Mouse (Mus musculus) CH12.LX (cell line): ENCODE data around the gene Ctsc. TPM values are rescaled to one million over a fixed set of nuclear protein-coding genes. Genes with fewer than 3 reads are reported as not detected.

Experiments
- DNase-seq: peaks from one replicate; pipeline ENCODE4 v3.0.0-alpha.2; 2013; ENCODE audit errors: extremely low read depth
- H3K27ac ChIP-seq: 2 replicates; pipeline ENCODE4 v1.5.1; 2012; ENCODE audit warnings: low read depth, mild to moderate bottlenecking, control low read depth, moderate library complexity; ENCODE audit not compliant: insufficient read depth
- H3K27me3 ChIP-seq: replicated peaks from 2 replicates; pipeline ENCODE3; 2012; ENCODE audit warnings: inconsistent platforms
- H3K36me3 ChIP-seq, 2 experiments: replicated peaks in 1 of 2; 2 replicates each; pipeline versions ENCODE3 to v1.6.1; 2012; ENCODE audit warnings: inconsistent platforms in 1 of 2, low read length in 1 of 2, mild to moderate bottlenecking in 1 of 2, mixed read lengths in 1 of 2, moderate library complexity in 1 of 2; ENCODE audit not compliant: control insufficient read depth in 1 of 2, insufficient read depth in 1 of 2
- H3K4me1 ChIP-seq, 2 experiments: 2 replicates each; pipeline ENCODE4 v1.6.1; 2012; ENCODE audit warnings: inconsistent platforms in 1 of 2, moderate library complexity in 1 of 2; ENCODE audit not compliant: insufficient read depth in 2 of 2, control insufficient read depth in 1 of 2
- H3K4me2 ChIP-seq: 2 replicates; pipeline ENCODE4 v1.6.1; 2012; ENCODE audit warnings: low read depth, mild to moderate bottlenecking, control low read depth; ENCODE audit not compliant: poor library complexity, insufficient read depth, severe bottlenecking
- H3K4me3 ChIP-seq, 3 experiments: fragments of 150-350 bp in 1 of 3; sonication (generic) in 1 of 3; replicated peaks in 1 of 3; 2 replicates each; pipeline versions ENCODE3 to v1.5.1; 2011 to 2012; ENCODE audit warnings: low read depth in 2 of 3, low read length in 2 of 3, mild to moderate bottlenecking in 2 of 3, moderate library complexity in 2 of 3, control low read depth in 1 of 3, improper control_type of control experiment in 1 of 3, inconsistent platforms in 1 of 3, mixed read lengths in 1 of 3; ENCODE audit not compliant: poor library complexity in 1 of 3
- H3K79me2 ChIP-seq: replicated peaks from 2 replicates; pipeline ENCODE4 v1.6.1; 2012; ENCODE audit warnings: mild to moderate bottlenecking, moderate library complexity; ENCODE audit not compliant: control insufficient read depth, poor library complexity, insufficient read depth, severe bottlenecking; ENCODE audit errors: extremely low read depth
- H3K9ac ChIP-seq: 2 replicates; pipeline ENCODE4 v1.6.1; 2012; ENCODE audit warnings: low read depth, mild to moderate bottlenecking, control low read depth, moderate library complexity; ENCODE audit not compliant: insufficient read depth
- H3K9me3 ChIP-seq: replicated peaks from 2 replicates; pipeline ENCODE3; 2012; ENCODE audit warnings: low read length, inconsistent platforms, mixed read lengths
- CHD1 ChIP-seq: IDR thresholded peaks from 2 replicates; pipeline ENCODE4 v1.6.1; 2012; ENCODE audit warnings: low read depth, low read length, improper control_type of control experiment, inconsistent platforms
- CHD2 ChIP-seq: IDR thresholded peaks from 2 replicates; pipeline ENCODE4 v1.6.1; 2011; ENCODE audit warnings: low read length, improper control_type of control experiment
- ELF1 ChIP-seq: IDR thresholded peaks from 2 replicates; pipeline ENCODE4 v1.6.1; 2014; ENCODE audit warnings: low read depth, mild to moderate bottlenecking, inconsistent platforms, low read length, improper control_type of control experiment
- EP300 ChIP-seq: IDR thresholded peaks from 2 replicates; pipeline ENCODE4 v1.6.1; 2011; ENCODE audit warnings: low read length, improper control_type of control experiment
- ETS1 ChIP-seq: conservative IDR thresholded peaks from 2 replicates; pipeline ENCODE4 v1.6.1; 2012; ENCODE audit warnings: low read depth, mild to moderate bottlenecking, inconsistent platforms, low read length, improper control_type of control experiment, moderate library complexity
- GABPA ChIP-seq: IDR thresholded peaks from 2 replicates; pipeline ENCODE4 v1.6.1; 2012; ENCODE audit warnings: low read depth, low read length, improper control_type of control experiment, inconsistent platforms; ENCODE audit not compliant: insufficient replicate concordance
- IRF4 ChIP-seq: IDR thresholded peaks from 2 replicates; pipeline ENCODE4 v1.6.1; 2014; ENCODE audit warnings: low read depth, mild to moderate bottlenecking, inconsistent platforms, low read length, improper control_type of control experiment
- JUN ChIP-seq: IDR thresholded peaks from 2 replicates; pipeline ENCODE4 v1.6.1; 2011; ENCODE audit warnings: low read depth, mild to moderate bottlenecking, low read length, improper control_type of control experiment, moderate library complexity; ENCODE audit not compliant: insufficient read depth
- KAT2A ChIP-seq: IDR thresholded peaks from 2 replicates; pipeline ENCODE4 v1.6.1; 2012; ENCODE audit warnings: low read length, improper control_type of control experiment, inconsistent platforms; ENCODE audit not compliant: insufficient replicate concordance
- MAZ ChIP-seq: IDR thresholded peaks from 2 replicates; pipeline ENCODE4 v1.6.1; 2012; ENCODE audit warnings: low read depth, mild to moderate bottlenecking, inconsistent platforms, low read length, improper control_type of control experiment, moderate library complexity
- MEF2A ChIP-seq: IDR thresholded peaks from 2 replicates; pipeline ENCODE4 v1.6.1; 2014; ENCODE audit warnings: low read depth, mild to moderate bottlenecking, inconsistent platforms, low read length, improper control_type of control experiment, borderline replicate concordance
- MXI1 ChIP-seq: IDR thresholded peaks from 2 replicates; pipeline ENCODE4 v1.6.1; 2011; ENCODE audit warnings: mild to moderate bottlenecking, low read depth, low read length, improper control_type of control experiment
- NELFE ChIP-seq: IDR thresholded peaks from 2 replicates; pipeline ENCODE4 v1.6.1; 2011; ENCODE audit warnings: low read depth, low read length, improper control_type of control experiment
- NRF1 ChIP-seq: IDR thresholded peaks from 2 replicates; pipeline ENCODE4 v1.6.1; 2014; ENCODE audit warnings: low read depth, mild to moderate bottlenecking, inconsistent platforms, low read length, improper control_type of control experiment, moderate library complexity
- PAX5 ChIP-seq: IDR thresholded peaks from 2 replicates; pipeline ENCODE4 v1.6.1; 2012; ENCODE audit warnings: low read length, inconsistent platforms, mixed read lengths
- RCOR1 ChIP-seq: conservative IDR thresholded peaks from 2 replicates; pipeline ENCODE4 v1.6.1; 2012; ENCODE audit warnings: low read depth, mild to moderate bottlenecking, inconsistent platforms, low read length, improper control_type of control experiment
- SIN3A ChIP-seq: IDR thresholded peaks from 2 replicates; pipeline ENCODE4 v1.6.1; 2012; ENCODE audit warnings: low read length, improper control_type of control experiment, inconsistent platforms
- TBP ChIP-seq: conservative IDR thresholded peaks from 2 replicates; pipeline ENCODE4 v1.6.1; 2011; ENCODE audit warnings: low read depth, low read length, improper control_type of control experiment
- TCF12 ChIP-seq: IDR thresholded peaks from 2 replicates; pipeline ENCODE4 v1.6.1; 2014; ENCODE audit warnings: low read depth, mild to moderate bottlenecking, inconsistent platforms, low read length, improper control_type of control experiment
- UBTF ChIP-seq: IDR thresholded peaks from 2 replicates; pipeline ENCODE4 v1.6.1; 2012; ENCODE audit warnings: low read depth, mild to moderate bottlenecking, inconsistent platforms, low read length, improper control_type of control experiment, moderate library complexity
- USF2 ChIP-seq: conservative IDR thresholded peaks from 2 replicates; pipeline ENCODE4 v1.6.1; 2011; ENCODE audit warnings: low read depth, low read length, improper control_type of control experiment
- ZC3H11A ChIP-seq: IDR thresholded peaks from 2 replicates; pipeline ENCODE4 v1.6.1; 2012; ENCODE audit warnings: low read depth, mild to moderate bottlenecking, inconsistent platforms, low read length, improper control_type of control experiment
- ZKSCAN1 ChIP-seq: IDR thresholded peaks from 2 replicates; pipeline ENCODE4 v1.6.1; 2012; ENCODE audit warnings: low read depth, inconsistent platforms, low read length, improper control_type of control experiment, borderline replicate concordance
- ZNF384 ChIP-seq: IDR thresholded peaks from 2 replicates; pipeline ENCODE4 v1.6.1; 2012; ENCODE audit warnings: low read depth, low read length, improper control_type of control experiment, inconsistent platforms
- dilution Hi-C: fragments of 300-500 bp; cut with MboI; formaldehyde crosslinking; loops from 2 replicates; pipeline ENCODE4 v1.14.3; 2020; ENCODE audit warnings: low sequenced_read_pairs; ENCODE audit not compliant: extremely low pct_unique_long_range_greater_than_20kb, extremely low pct_ligation_motif_present
- in situ Hi-C: fragments of 300-500 bp; cut with MboI; formaldehyde crosslinking; loops from 3 replicates; pipeline ENCODE4 v1.14.3; 2019; ENCODE audit warnings: low sequenced_read_pairs, low pct_ligation_motif_present, low pct_unique_long_range_greater_than_20kb, mixed read lengths
- polyA plus RNA-seq: library from polyadenylated mRNA; unstranded; fragments of >175 nt; gene quantifications from 2 replicates; pipeline ENCODE4 v1.2.1, GENCODE M21; 2012; ENCODE audit warnings: low read depth; ENCODE audit not compliant: insufficient read length
- total RNA-seq, 2 experiments: library from RNA; depleted of rRNA; stranded (reverse); fragments of 300-350 nt in 1 of 2; fragments of >200 nt in 1 of 2; gene quantifications; 2 replicates each; pipeline ENCODE4 v1.2.3; 2012 to 2014

Gene Ctsc
- total and polyA plus RNA-seq, 3 experiments, result 84.8 to 261 (median 207) TPM

DNA sequence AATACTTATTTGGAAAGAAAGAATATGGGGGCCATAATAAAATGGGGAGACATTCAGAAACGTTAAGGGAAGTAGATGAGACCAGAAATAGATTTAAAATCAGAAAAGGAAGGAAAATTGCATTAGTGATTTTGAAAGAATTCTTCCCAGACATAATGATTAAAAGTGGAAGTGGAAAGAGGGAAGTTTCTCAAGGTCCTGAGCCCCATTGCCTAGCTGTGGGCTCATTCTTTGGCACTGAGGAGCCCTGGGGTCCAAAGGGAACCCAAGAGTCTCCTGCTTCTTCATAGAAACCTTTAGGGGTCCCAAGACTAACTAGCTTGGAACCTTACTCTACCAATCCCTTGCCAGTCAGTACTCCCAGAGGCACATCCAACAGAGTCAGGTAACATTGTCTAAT is 26.4 kb upstream of the Ctsc start:
- no peak for DNase-seq
- no peak overlapping the region for H3K4me3 ChIP-seq
- TF ChIP-seq MEF2A (no peak), NRF1 (no peak), GABPA (no peak), NELFE (no peak), ELF1 (no peak), IRF4 (no peak), UBTF (no peak), KAT2A (no peak), EP300 (no peak), TCF12 (no peak), PAX5 (no peak), ETS1 (no peak), ZC3H11A (no peak), CHD2 (no peak), CHD1 (no peak), USF2 (no peak), ZKSCAN1 (no peak), SIN3A (no peak), MXI1 (no peak), MAZ (no peak)
- no peak overlapping the region for H3K9ac ChIP-seq
- H3K4me2 ChIP-seq, result no peak overlapping the region
- H3K79me2 ChIP-seq, result no peaks in the 10 kb centered on the region
- dilution Hi-C loops, result no loop called here
- H3K27ac ChIP-seq, result no peak overlapping the region
- H3K9me3 ChIP-seq, result peaks cover 4% of the 10 kb centered on the region
- no peaks in the 10 kb centered on the region for H3K27me3 ChIP-seq
- peaks cover 0 to 35% of the 10 kb centered on the region in 2 experiments; a peak in 2 of 4 replicates for H3K4me1 ChIP-seq
- in situ Hi-C loops, result no loop called here
- H3K36me3 ChIP-seq, result no peaks in the 10 kb centered on the region

DNA sequence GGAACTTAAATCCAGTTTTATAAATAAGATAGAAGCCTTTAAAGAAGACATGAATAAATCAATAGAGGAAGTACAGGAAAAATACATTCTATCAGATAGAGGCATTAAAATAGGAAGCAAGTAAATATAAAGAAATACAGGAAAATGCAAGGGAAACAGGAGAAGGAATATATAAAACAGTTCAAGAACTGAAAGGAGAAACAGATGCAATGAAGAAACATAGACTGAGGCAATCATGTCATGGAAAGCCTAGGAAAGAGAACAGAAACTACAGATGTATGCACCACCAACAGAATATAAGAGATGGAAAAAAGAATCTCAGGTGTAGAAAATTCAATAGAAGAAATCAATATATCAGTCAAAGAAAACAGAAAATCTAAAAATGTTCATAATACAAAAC is 25.8 kb upstream of the Ctsc start:
- no peak overlapping the region for H3K4me2 ChIP-seq
- DNase-seq, result no peak
- H3K27me3 ChIP-seq, result no peaks in the 10 kb centered on the region
- H3K36me3 ChIP-seq, result no peaks in the 10 kb centered on the region
- dilution Hi-C loops (no loop called here), in situ Hi-C loops (no loop called here)
- TF ChIP-seq ZC3H11A (no peak), JUN (no peak), RCOR1 (no peak), ZNF384 (no peak), TBP (no peak), ZKSCAN1 (no peak)
- peaks cover 4% of the 10 kb centered on the region for H3K9me3 ChIP-seq
- no peak overlapping the region for H3K27ac ChIP-seq
- H3K4me1 ChIP-seq, result peaks cover 0 to 35% of the 10 kb centered on the region in 2 experiments; a peak in 2 of 4 replicates
- H3K9ac ChIP-seq, result no peak overlapping the region
- H3K79me2 ChIP-seq, result no peaks in the 10 kb centered on the region
- no peak overlapping the region for H3K4me3 ChIP-seq
